Comparison of ENCODE assay signal across 7 mouse cellular contexts in the genomic region with DNA sequence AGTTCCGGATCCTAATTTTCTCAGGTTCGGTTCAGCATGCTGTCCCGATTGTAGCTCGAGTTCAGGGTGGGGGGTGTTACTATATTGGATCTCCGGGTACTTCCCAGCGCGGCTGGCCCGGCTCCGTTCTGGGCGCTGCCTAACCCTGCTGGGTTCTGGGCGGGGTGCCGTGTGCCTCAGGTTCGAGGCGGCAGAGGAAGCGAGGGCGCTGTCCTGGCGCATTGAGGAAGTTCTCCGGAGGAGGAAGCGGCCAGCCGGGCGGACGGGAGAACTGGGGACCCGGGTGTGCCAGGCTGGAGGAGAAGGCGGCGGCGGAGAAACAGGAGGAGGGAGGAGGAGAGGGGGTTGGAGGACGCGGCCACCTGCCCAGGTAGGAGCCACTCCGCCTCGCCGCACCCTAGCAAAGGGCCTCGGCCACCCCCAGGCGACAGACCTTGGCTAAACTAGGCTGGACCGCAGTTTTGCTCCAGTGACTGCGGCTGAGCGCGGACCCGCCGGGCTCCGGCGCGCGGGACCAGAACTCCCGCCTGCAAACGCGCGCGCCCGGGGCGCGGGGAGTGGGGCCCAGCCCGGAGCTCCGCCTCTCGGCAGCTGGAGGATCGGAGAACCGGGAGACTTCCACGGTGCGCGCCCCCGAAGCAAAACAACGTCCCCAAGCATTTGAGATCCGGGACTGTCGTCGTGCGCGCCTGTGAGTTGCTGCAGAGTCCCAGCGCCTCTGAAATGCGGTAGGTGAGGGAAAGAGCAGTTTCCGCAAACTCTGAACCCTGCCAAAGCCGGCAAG. TPM values are rescaled to one million over a fixed set of nuclear protein-coding genes. Genes with fewer than 3 reads are reported as not detected.
A peak's percentile ranks its signal among the peaks of the same experiment; 100 is the strongest.
DNase-seq lines count a peak whose midpoint lies in the region; ATAC-seq and TF ChIP-seq lines count a peak whose summit lies in the region.

Gene Syk, plus strand, starts transcription at position 296 of the 784 bp plus-strand sequence.

- peak within 1 kb of the TSS; percentile 38 for H3K4me3 ChIP-seq in kidney, adult 2 months (ENCODE audit: insufficient read depth, low read depth, low read length)
- H3K4me3 ChIP-seq in liver, embryonic 13.5 days (replicated peaks): peak within 1 kb of the TSS; percentile 68
- H3K4me3 ChIP-seq in myocyte: peak within 1 kb of the TSS; percentile 8
- peak within 1 kb of the TSS; percentile 58 for H3K4me3 ChIP-seq in stomach, embryonic 14.5 days (ENCODE audit: low read depth, low read length)

- no peak for TF ChIP-seq POLR2A in kidney, adult 2 months (IDR thresholded peaks at IDR 0.05; ENCODE audit: low read depth, low read length)
- TF ChIP-seq POLR2A in myocyte (IDR thresholded peaks at IDR 0.05; ENCODE audit: insufficient read length, low read depth): no peak

- no peaks in the 10 kb centered on the region for H3K79me2 ChIP-seq in myocyte (ENCODE audit: control insufficient read depth, insufficient read depth)

- peak; percentile 83 for DNase-seq in ZHBTc4 (ENCODE audit: low read depth, low spot score)
- DNase-seq in embryo, embryonic 11.5 days (ENCODE audit: low read depth, low spot score): peak; percentile 30
- DNase-seq in heart, adult 11 months: peak; percentile 98
- DNase-seq in kidney, adult 2 months: peak; percentile 35
- DNase-seq in liver, embryonic 13.5 days: peak; percentile 44

- peak within 1 kb of the TSS; percentile 92 for H3K4me2 ChIP-seq in liver, embryonic 13.5 days
- H3K4me2 ChIP-seq in myocyte (ENCODE audit: low read depth): peak within 1 kb of the TSS; percentile 58
- H3K4me2 ChIP-seq in stomach, embryonic 14.5 days (replicated peaks; ENCODE audit: low read depth, low read length): peak within 1 kb of the TSS; percentile 94

- H3K36me3 ChIP-seq in kidney, adult 2 months (ENCODE audit: control insufficient read depth, insufficient read depth, low read length): no peaks in the 10 kb centered on the region
- no peaks in the 10 kb centered on the region for H3K36me3 ChIP-seq in liver, embryonic 13.5 days
- no peaks in the 10 kb centered on the region for H3K36me3 ChIP-seq in myocyte (ENCODE audit: control insufficient read depth, insufficient read depth)
- no peaks in the 10 kb centered on the region for H3K36me3 ChIP-seq in stomach, embryonic 14.5 days (ENCODE audit: control insufficient read depth, insufficient read depth, low read length)

- H3ac ChIP-seq in myocyte (ENCODE audit: control insufficient read depth, insufficient read length): no peak within 1 kb of the TSS

- no peaks in the 10 kb centered on the region for H3K27me3 ChIP-seq in kidney, adult 2 months (replicated peaks; ENCODE audit: control insufficient read depth, insufficient read depth, low read length)
- H3K27me3 ChIP-seq in liver, embryonic 13.5 days: peaks cover 12% of the 10 kb centered on the region
- peaks cover 6% of the 10 kb centered on the region for H3K27me3 ChIP-seq in myocyte (ENCODE audit: control insufficient read depth, insufficient read depth, insufficient read length)
- no peaks in the 10 kb centered on the region for H3K27me3 ChIP-seq in stomach, embryonic 14.5 days (ENCODE audit: control insufficient read depth, insufficient read depth, low read length)

- no peaks in the 10 kb centered on the region for H3K4me1 ChIP-seq in kidney, adult 2 months (ENCODE audit: control insufficient read depth, insufficient read depth, low read length)
- peaks cover 15% of the 10 kb centered on the region for H3K4me1 ChIP-seq in liver, embryonic 13.5 days (replicated peaks)
- no peaks in the 10 kb centered on the region for H3K4me1 ChIP-seq in stomach, embryonic 14.5 days (ENCODE audit: control insufficient read depth, insufficient read depth, low read length)

- H3K9ac ChIP-seq in liver, embryonic 13.5 days: peak within 1 kb of the TSS; percentile 76
- H3K9ac ChIP-seq in stomach, embryonic 14.5 days (replicated peaks; ENCODE audit: low read depth, low read length): peak within 1 kb of the TSS; percentile 22

- no peaks in the 10 kb centered on the region for H3K9me3 ChIP-seq in liver, embryonic 13.5 days (replicated peaks)
- no peaks in the 10 kb centered on the region for H3K9me3 ChIP-seq in stomach, embryonic 14.5 days (ENCODE audit: control insufficient read depth, low read depth, low read length)

- ATAC-seq in liver, embryonic 13.5 days (ENCODE audit: low read depth): peak; percentile 74
- ATAC-seq in stomach, embryonic 14.5 days (ENCODE audit: insufficient number of reproducible peaks, insufficient read depth, low FRiP score, low read depth): peak; percentile 80

- 1% methylated on average over 70 of the region's 70 CpGs for WGBS in kidney, adult 2 months
- under 1% methylated on average over 67 of the region's 70 CpGs for WGBS in liver, embryonic 13.5 days (ENCODE audit: insufficient replicate concordance)
- WGBS in stomach, embryonic 14.5 days: under 1% methylated on average over 69 of the region's 70 CpGs

- no peak for TF ChIP-seq CTCF in kidney, adult 2 months (conservative IDR thresholded peaks at IDR 0.05; ENCODE audit: insufficient read depth, insufficient read length, low read depth, low read length)

- no peak within 1 kb of the TSS for H3K27ac ChIP-seq in kidney, adult 2 months (ENCODE audit: insufficient read depth, low read depth, low read length)
- H3K27ac ChIP-seq in liver, embryonic 13.5 days: peak within 1 kb of the TSS; percentile 73
- H3K27ac ChIP-seq in stomach, embryonic 14.5 days (ENCODE audit: low read length): peak within 1 kb of the TSS; percentile 11; the same call in 1 of the 2 replicates

TF ChIP-seq in myocyte, 11 proteins besides CTCF, POLR2A, EP300 and RAD21:
- TF ChIP-seq MYOD1 (IDR thresholded peaks at IDR 0.05; ENCODE audit: control insufficient read depth in 1 of 3, insufficient read length in 2 of 3, low read depth in 2 of 3) (no peak), MYOG (IDR thresholded peaks at IDR 0.05; ENCODE audit: control insufficient read depth in 1 of 3, insufficient read depth in 1 of 3, insufficient read length in 2 of 3, low read depth in 2 of 3) (no peak), USF1 (IDR thresholded peaks at IDR 0.05; ENCODE audit: low read depth) (no peak), TCF3 (IDR thresholded peaks at IDR 0.05; ENCODE audit: insufficient read length, low read depth) (no peak), TCF12 (IDR thresholded peaks at IDR 0.05; ENCODE audit: insufficient read depth, poor library complexity, severe bottlenecking) (no peak), POLR2AphosphoS2 (IDR thresholded peaks at IDR 0.05; ENCODE audit: insufficient read length, low read depth) (no peak), E2F4 (IDR thresholded peaks at IDR 0.05; ENCODE audit: insufficient read depth) (no peak), SRF (IDR thresholded peaks at IDR 0.05; ENCODE audit: control insufficient read depth, insufficient read length, low read depth) (no peak), REST (IDR thresholded peaks at IDR 0.05; ENCODE audit: insufficient read depth, insufficient read length) (no peak), CEBPB (IDR thresholded peaks at IDR 0.05; ENCODE audit: insufficient read depth, poor library complexity, severe bottlenecking) (no peak), MAX (IDR thresholded peaks at IDR 0.05; ENCODE audit: low read depth) (no peak)

RNA-seq across cellular contexts. Expression of gene Syk, which starts in this region (rescaled TPM):
- 1.9 and 4.7 TPM in 2 replicates for polyA plus RNA-seq in kidney, adult 2 months (2012; rRNA removed)
- 4.4 and 5.0 TPM in 2 replicates for polyA plus RNA-seq in liver, embryonic 13.5 days (2015; fragmentation: Nextera tagmentation; extraction: Ambion mirVana)
- 0.42 TPM for polyA plus RNA-seq in myocyte (2012; fragmentation: generic; extraction: Trizol)
- 3.2 and 3.7 TPM in 2 replicates for polyA plus RNA-seq in stomach, embryonic 14.5 days (2014; fragmentation: Nextera tagmentation; extraction: Ambion mirVana)

Comparison
In these comparisons a context has a peak if more than half of its experiments do, and no peak if none do; other contexts are left out.
1. DNase-seq: peak in every context shown above with its lines; median percentile 98 in heart, adult 11 months; 83 in ZHBTc4; 44 in liver, embryonic 13.5 days; 35 in kidney, adult 2 months; 30 in embryo, embryonic 11.5 days.
2. H3K4me3 ChIP-seq: peak in every context shown above with its lines; median percentile 68 in liver, embryonic 13.5 days; 58 in stomach, embryonic 14.5 days; 38 in kidney, adult 2 months; 8 in myocyte.